10 mouse cellular contexts compared by ENCODE assay signal in the genomic region with DNA sequence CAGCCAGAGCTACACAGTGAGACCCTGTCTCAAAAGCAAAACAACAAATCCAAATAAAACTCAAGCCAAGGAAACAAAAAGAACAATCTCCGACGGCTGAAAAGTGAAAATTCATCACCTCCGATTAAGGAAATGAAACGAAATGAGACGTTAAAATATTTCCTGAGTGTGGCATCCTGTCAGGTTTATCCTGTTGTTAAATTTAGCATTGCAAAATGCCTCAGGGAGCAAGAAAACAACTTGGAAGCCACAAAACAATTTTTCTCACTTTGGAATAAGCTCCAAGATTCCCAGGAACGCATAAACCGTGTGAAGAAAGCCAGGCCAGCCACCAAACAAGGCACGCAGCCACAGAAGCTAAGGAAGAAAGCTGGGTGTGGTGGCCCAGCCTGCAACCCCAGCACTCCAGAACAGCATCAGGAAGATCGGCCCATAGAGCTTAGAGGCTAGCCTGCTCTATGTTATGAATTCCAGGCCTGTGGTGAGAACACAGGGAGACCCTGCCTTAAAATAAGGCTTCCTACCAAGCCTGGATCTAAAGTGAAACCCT. TPM values are rescaled to one million over a fixed set of nuclear protein-coding genes. Genes with fewer than 3 reads are reported as not detected.
DNase-seq lines count a peak whose midpoint lies in the region; ATAC-seq and TF ChIP-seq lines count a peak whose summit lies in the region.
"Had no signal": no experiment of that assay in that cellular context is flagged by ENCODE, and none has a peak within 500 bp of the region (broad histone marks: within the 10 kb centered on the region; RNA-seq: fewer than 3 reads in every experiment).

No protein-coding gene starts in this region.

- no peak for ATAC-seq in forebrain, embryonic 15.5 days (replicated peaks)
- ATAC-seq in forebrain, embryonic 11.5 days (replicated peaks; ENCODE audit: low FRiP score), result no peak
- no peak for ATAC-seq in stomach, embryonic 15.5 days (ENCODE audit: insufficient read depth, low FRiP score, low read depth)
- ATAC-seq in hindbrain, embryonic 11.5 days (ENCODE audit: low FRiP score), result no peak

- intact Hi-C loops in left cerebral cortex, postnatal 10 days (cut with DNase I), result no loop called here

- H3K27me3 ChIP-seq in forebrain, embryonic 15.5 days, result no peaks in the 10 kb centered on the region
- no peaks in the 10 kb centered on the region for H3K27me3 ChIP-seq in forebrain, embryonic 11.5 days (ENCODE audit: control insufficient read depth, insufficient read depth, low read length)
- no peaks in the 10 kb centered on the region for H3K27me3 ChIP-seq in liver, adult 2 months (ENCODE audit: control insufficient read depth, insufficient read depth, low read length)
- no peaks in the 10 kb centered on the region for H3K27me3 ChIP-seq in stomach, embryonic 15.5 days (replicated peaks)
- H3K27me3 ChIP-seq in hindbrain, embryonic 11.5 days (ENCODE audit: control insufficient read depth, insufficient read depth, low read length), result no peaks in the 10 kb centered on the region

- H3K4me2 ChIP-seq in forebrain, embryonic 15.5 days (replicated peaks), result no peak overlapping the region
- no peak overlapping the region for H3K4me2 ChIP-seq in forebrain, embryonic 11.5 days (ENCODE audit: low read depth, low read length, severe bottlenecking)
- no peak overlapping the region for H3K4me2 ChIP-seq in stomach, embryonic 15.5 days
- H3K4me2 ChIP-seq in hindbrain, embryonic 11.5 days (replicated peaks; ENCODE audit: low read depth, low read length), result no peak overlapping the region
- H3K4me2 ChIP-seq: liver, embryonic 13.5 days had no signal

- 83% methylated on average over 9 of the region's 9 CpGs for WGBS in forebrain, embryonic 15.5 days
- WGBS in forebrain, embryonic 11.5 days, result 87% methylated on average over 9 of the region's 9 CpGs
- WGBS in liver, adult 2 months, result 71% methylated on average over 9 of the region's 9 CpGs
- 73% methylated on average over 9 of the region's 9 CpGs for WGBS in stomach, embryonic 15.5 days
- 86% methylated on average over 9 of the region's 9 CpGs for WGBS in hindbrain, embryonic 11.5 days

- TF ChIP-seq POLR2A in liver, adult 2 months (IDR thresholded peaks at IDR 0.05; ENCODE audit: extremely low read depth, insufficient read depth, low read length), result no peak

- H3K36me3 ChIP-seq in forebrain, embryonic 15.5 days, result no peaks in the 10 kb centered on the region
- no peaks in the 10 kb centered on the region for H3K36me3 ChIP-seq in forebrain, embryonic 11.5 days (ENCODE audit: control insufficient read depth, insufficient read depth, low read length)
- H3K36me3 ChIP-seq in liver, adult 2 months (ENCODE audit: control insufficient read depth, insufficient read depth, low read length), result no peaks in the 10 kb centered on the region
- H3K36me3 ChIP-seq in stomach, embryonic 15.5 days, result no peaks in the 10 kb centered on the region
- no peaks in the 10 kb centered on the region for H3K36me3 ChIP-seq in hindbrain, embryonic 11.5 days (ENCODE audit: control insufficient read depth, insufficient read depth, low read length)
- H3K36me3 ChIP-seq: liver, embryonic 13.5 days had no signal

- DNase-seq in forebrain, embryonic 11.5 days (ENCODE audit: low spot score), result no peak
- no peak for DNase-seq in liver, adult 2 months (ENCODE audit: extremely low read depth, low read depth, low spot score)
- no peak for DNase-seq in liver
- peak; percentile 23 to 38 for DNase-seq in kidney, adult 8-10 months
- no peak for DNase-seq in hindbrain, embryonic 11.5 days (ENCODE audit: low spot score)
- no peak for DNase-seq in left cerebral cortex, postnatal 10 days (ENCODE audit: extremely low spot score in 1 of 2, low spot score in 2 of 2)
- DNase-seq: liver, embryonic 13.5 days had no signal

- no peaks in the 10 kb centered on the region for H3K79me2 ChIP-seq in liver, adult 2 months (ENCODE audit: control insufficient read depth, insufficient read depth, low read length)

- no peak for TF ChIP-seq CTCF in liver, adult 2 months (IDR thresholded peaks at IDR 0.05; ENCODE audit: low read depth, low read length)

- H3K9me3 ChIP-seq in forebrain, embryonic 15.5 days, result no peaks in the 10 kb centered on the region
- no peaks in the 10 kb centered on the region for H3K9me3 ChIP-seq in forebrain, embryonic 11.5 days (ENCODE audit: control insufficient read depth, low read length)
- H3K9me3 ChIP-seq in stomach, embryonic 15.5 days, result no peaks in the 10 kb centered on the region
- H3K9me3 ChIP-seq in hindbrain, embryonic 11.5 days (ENCODE audit: control insufficient read depth, low read length), result no peaks in the 10 kb centered on the region
- H3K9me3 ChIP-seq: liver, embryonic 13.5 days had no signal

- H3K4me3 ChIP-seq in forebrain, embryonic 15.5 days, result no peak overlapping the region
- no peak overlapping the region for H3K4me3 ChIP-seq in forebrain, embryonic 11.5 days (ENCODE audit: low read depth, low read length)
- H3K4me3 ChIP-seq in liver, adult 2 months (ENCODE audit: insufficient read depth, low read depth, low read length), result no peak overlapping the region
- H3K4me3 ChIP-seq in stomach, embryonic 15.5 days (replicated peaks), result no peak overlapping the region
- no peak overlapping the region for H3K4me3 ChIP-seq in hindbrain, embryonic 11.5 days (ENCODE audit: low read depth, low read length)
- H3K4me3 ChIP-seq: liver, embryonic 13.5 days had no signal

- peaks cover 6% of the 10 kb centered on the region; the same call in 1 of the 2 replicates for H3K4me1 ChIP-seq in forebrain, embryonic 15.5 days
- H3K4me1 ChIP-seq in forebrain, embryonic 11.5 days (replicated peaks; ENCODE audit: control insufficient read depth, insufficient read depth, low read length), result no peaks in the 10 kb centered on the region
- H3K4me1 ChIP-seq in liver, adult 2 months (ENCODE audit: control insufficient read depth, insufficient read depth, low read length), result no peaks in the 10 kb centered on the region
- H3K4me1 ChIP-seq in stomach, embryonic 15.5 days, result peaks cover 6% of the 10 kb centered on the region; the same call in 1 of the 2 replicates
- H3K4me1 ChIP-seq in hindbrain, embryonic 11.5 days (replicated peaks; ENCODE audit: control insufficient read depth, insufficient read depth, low read length), result no peaks in the 10 kb centered on the region

- 0 out of 2 replicates have a peak overlapping the region, but pooled peaks have one; percentile 6 for H3K27ac ChIP-seq in forebrain, embryonic 15.5 days (replicated peaks)
- H3K27ac ChIP-seq in forebrain, embryonic 11.5 days (ENCODE audit: low read depth, low read length), result no peak overlapping the region
- peak overlapping the region; percentile 60 for H3K27ac ChIP-seq in liver, adult 2 months (replicated peaks; ENCODE audit: insufficient read depth, low read depth, low read length)
- peak overlapping the region; percentile 23; the same call in 1 of the 2 replicates for H3K27ac ChIP-seq in stomach, embryonic 15.5 days
- H3K27ac ChIP-seq in hindbrain, embryonic 11.5 days (ENCODE audit: low read depth, low read length), result no peak overlapping the region
- H3K27ac ChIP-seq: liver, embryonic 13.5 days had no signal

- no peak overlapping the region for H3K9ac ChIP-seq in forebrain, embryonic 15.5 days (replicated peaks)
- H3K9ac ChIP-seq in forebrain, embryonic 11.5 days (ENCODE audit: low read length), result no peak overlapping the region
- H3K9ac ChIP-seq in liver, adult 2 months (ENCODE audit: low read depth, low read length), result no peak overlapping the region; the same call in 1 of the 2 replicates
- no peak overlapping the region for H3K9ac ChIP-seq in stomach, embryonic 15.5 days
- no peak overlapping the region for H3K9ac ChIP-seq in hindbrain, embryonic 11.5 days (ENCODE audit: low read depth, low read length)
- H3K9ac ChIP-seq: liver, embryonic 13.5 days had no signal

RNA-seq across cellular contexts. Expression of gene Rasa4, which starts 6.6 kb away (rescaled TPM):
- 6.0 and 6.3 TPM in 2 replicates for polyA plus RNA-seq in forebrain, embryonic 15.5 days (2015; fragmentation: Nextera tagmentation; extraction: Ambion mirVana)
- polyA plus RNA-seq in forebrain, embryonic 11.5 days (2014; fragmentation: Nextera tagmentation; extraction: Ambion mirVana), result 4.3 and 7.2 TPM in 2 replicates
- total RNA-seq in liver, adult 2 months (2014; rRNA removed), result 1.0 and 2.1 TPM in 2 replicates
- polyA plus RNA-seq in liver, adult 2 months (2012; rRNA removed), result 0.70 and 2.0 TPM in 2 replicates
- polyA plus RNA-seq in stomach, embryonic 15.5 days (2015; fragmentation: Nextera tagmentation; extraction: Ambion mirVana), result 9.3 and 10.4 TPM in 2 replicates
- polyA plus RNA-seq in hindbrain, embryonic 11.5 days (2014; fragmentation: Nextera tagmentation; extraction: Ambion mirVana), result 5.2 and 6.1 TPM in 2 replicates
- total RNA-seq in left cerebral cortex, postnatal 10 days (2021), result 1 to 10 TPM; 6.8 to 7.9 TPM

RNA-seq across cellular contexts. Expression of gene Upk3bl, which starts 22.8 kb away (rescaled TPM):
- polyA plus RNA-seq in forebrain, embryonic 15.5 days (2015; fragmentation: Nextera tagmentation; extraction: Ambion mirVana), result not detected in 2 replicates
- 0.77 and 0.80 TPM in 2 replicates for polyA plus RNA-seq in forebrain, embryonic 11.5 days (2014; fragmentation: Nextera tagmentation; extraction: Ambion mirVana)
- total RNA-seq in liver, adult 2 months (2014; rRNA removed), result not detected in 2 replicates
- polyA plus RNA-seq in liver, adult 2 months (2012; rRNA removed), result not detected in 2 replicates
- 72.2 and 117 TPM in 2 replicates for polyA plus RNA-seq in stomach, embryonic 15.5 days (2015; fragmentation: Nextera tagmentation; extraction: Ambion mirVana)
- polyA plus RNA-seq in hindbrain, embryonic 11.5 days (2014; fragmentation: Nextera tagmentation; extraction: Ambion mirVana), result 2.4 and 2.7 TPM in 2 replicates
- total RNA-seq in left cerebral cortex, postnatal 10 days (2021), result not detected

RNA-seq across cellular contexts. Expression of gene Upk3b, which starts 38.8 kb away (rescaled TPM):
- not detected in 2 replicates for polyA plus RNA-seq in forebrain, embryonic 15.5 days (2015; fragmentation: Nextera tagmentation; extraction: Ambion mirVana)
- polyA plus RNA-seq in forebrain, embryonic 11.5 days (2014; fragmentation: Nextera tagmentation; extraction: Ambion mirVana), result not detected in 2 replicates
- total RNA-seq in liver, adult 2 months (2014; rRNA removed), result 0.34 and 0.55 TPM in 2 replicates
- polyA plus RNA-seq in liver, adult 2 months (2012; rRNA removed), result 1.3 and 2.1 TPM in 2 replicates
- 30.3 and 37.0 TPM in 2 replicates for polyA plus RNA-seq in stomach, embryonic 15.5 days (2015; fragmentation: Nextera tagmentation; extraction: Ambion mirVana)
- 0.11 and 0.45 TPM in 2 replicates for polyA plus RNA-seq in hindbrain, embryonic 11.5 days (2014; fragmentation: Nextera tagmentation; extraction: Ambion mirVana)
- total RNA-seq in left cerebral cortex, postnatal 10 days (2021), result not detected
- total RNA-seq: left cerebral cortex, adult 18-20 months had no signal

RNA-seq across cellular contexts. Expression of gene Polr2j, which starts 39.4 kb away (rescaled TPM):
- polyA plus RNA-seq in forebrain, embryonic 15.5 days (2015; fragmentation: Nextera tagmentation; extraction: Ambion mirVana), result 230 and 234 TPM in 2 replicates
- polyA plus RNA-seq in forebrain, embryonic 11.5 days (2014; fragmentation: Nextera tagmentation; extraction: Ambion mirVana), result 253 and 261 TPM in 2 replicates
- 46.1 and 52.4 TPM in 2 replicates for total RNA-seq in liver, adult 2 months (2014; rRNA removed)
- polyA plus RNA-seq in liver, adult 2 months (2012; rRNA removed), result 34.3 and 36.1 TPM in 2 replicates
- polyA plus RNA-seq in stomach, embryonic 15.5 days (2015; fragmentation: Nextera tagmentation; extraction: Ambion mirVana), result 209 and 218 TPM in 2 replicates
- polyA plus RNA-seq in hindbrain, embryonic 11.5 days (2014; fragmentation: Nextera tagmentation; extraction: Ambion mirVana), result 238 and 247 TPM in 2 replicates
- 10 to 100 TPM; 82.2 to 91.6 TPM for total RNA-seq in left cerebral cortex, postnatal 10 days (2021)

RNA-seq across cellular contexts. Expression of gene Lrwd1, which starts 58.8 kb away (rescaled TPM):
- 36.8 and 36.9 TPM in 2 replicates for polyA plus RNA-seq in forebrain, embryonic 15.5 days (2015; fragmentation: Nextera tagmentation; extraction: Ambion mirVana)
- 48.1 and 53.3 TPM in 2 replicates for polyA plus RNA-seq in forebrain, embryonic 11.5 days (2014; fragmentation: Nextera tagmentation; extraction: Ambion mirVana)
- total RNA-seq in liver, adult 2 months (2014; rRNA removed), result 5.3 and 6.7 TPM in 2 replicates
- polyA plus RNA-seq in liver, adult 2 months (2012; rRNA removed), result 9.9 and 14.9 TPM in 2 replicates
- polyA plus RNA-seq in stomach, embryonic 15.5 days (2015; fragmentation: Nextera tagmentation; extraction: Ambion mirVana), result 27.2 and 28.5 TPM in 2 replicates
- polyA plus RNA-seq in hindbrain, embryonic 11.5 days (2014; fragmentation: Nextera tagmentation; extraction: Ambion mirVana), result 34.7 and 37.5 TPM in 2 replicates
- 10 to 100 TPM; 11.7 to 13.2 TPM for total RNA-seq in left cerebral cortex, postnatal 10 days (2021)

Comparison
In these comparisons a context has a peak if more than half of its experiments do, and no peak if none do; other contexts are left out.
1. H3K27ac ChIP-seq: peak in forebrain, embryonic 15.5 days (single experiment), liver, adult 2 months (single experiment) and stomach, embryonic 15.5 days (single experiment); none in forebrain, embryonic 11.5 days (single experiment) and hindbrain, embryonic 11.5 days (single experiment).
2. DNase-seq: peak in kidney, adult 8-10 months (2 of 2); none in forebrain, embryonic 11.5 days (single experiment), liver, adult 2 months (single experiment), liver (single experiment), hindbrain, embryonic 11.5 days (single experiment) and left cerebral cortex, postnatal 10 days (0 of 2).
3. RNA of gene Upk3bl, which starts 22.8 kb away (polyA plus RNA-seq): 72.2 to 117 TPM in stomach, embryonic 15.5 days; 2.4 to 2.7 TPM in hindbrain, embryonic 11.5 days, 0.77 to 0.80 TPM in forebrain, embryonic 11.5 days, not detected in forebrain, embryonic 15.5 days and not detected in liver, adult 2 months; every median in the first group is over 10 times any median in the second.
4. RNA of gene Upk3b, which starts 38.8 kb away (polyA plus RNA-seq): 30.3 to 37.0 TPM in stomach, embryonic 15.5 days; 1.3 to 2.1 TPM in liver, adult 2 months, 0.11 to 0.45 TPM in hindbrain, embryonic 11.5 days, not detected in forebrain, embryonic 15.5 days and not detected in forebrain, embryonic 11.5 days; every median in the first group is over 10 times any median in the second.